Mouse (Mus musculus): ENCODE measurements at regions not wholly inside any gene's neighbourhood (a gene's known extent, or its start where the extent isn't known, plus 50 kb on each side); places are given as distances from the start of the nearest gene placed in this dataset.
"Not testable (repeated sequence)": the region's sequence is repeated elsewhere in the genome, so short reads cannot be mapped to it uniquely, and the experiment has no call there.

- H3K9ac ChIP-seq (replicated peaks) = no peak overlapping the region
- H3K4me2 ChIP-seq (replicated peaks) = no peak overlapping the region
- no peak overlapping the region for H3K27ac ChIP-seq (replicated peaks)
- peak; percentile 91 for ATAC-seq (replicated peaks)
- 13% methylated on average over 2 of the region's 2 CpGs for WGBS
- H3K4me3 ChIP-seq = no peak overlapping the region
- H3K4me1 ChIP-seq = peaks cover 11% of the 10 kb centered on the region; the same call in 1 of the 2 replicates
- H3K27me3 ChIP-seq = no peaks in the 10 kb centered on the region
- H3K9me3 ChIP-seq = no peaks in the 10 kb centered on the region
- no peaks in the 10 kb centered on the region for H3K36me3 ChIP-seq
Observed at GRCm38 (mm10) chr3:22815842-22816241, 739.4 kb downstream of the Tbl1xr1 start.

- Histone ChIP-seq H3K27me3 (no peaks in the 10 kb centered on the region), H3K9ac (replicated peaks) (no peak overlapping the region), H3K4me1 (no peaks in the 10 kb centered on the region), H3K4me2 (replicated peaks) (no peak overlapping the region), H3K27ac (replicated peaks) (no peak overlapping the region), H3K36me3 (no peaks in the 10 kb centered on the region), H3K4me3 (no peak overlapping the region), H3K9me3 (no peaks in the 10 kb centered on the region)
- WGBS = 84% methylated on average over 4 of the region's 4 CpGs
- no peak for ATAC-seq (replicated peaks)
Observed at GRCm38 (mm10) chr3:22826485-22826884, 750.0 kb downstream of the Tbl1xr1 start.

GRCm38 (mm10) chr3:22838986-22839385 is 762.5 kb downstream of the Tbl1xr1 start:
- no peak for ATAC-seq (replicated peaks)
- H3K36me3 ChIP-seq = no peaks in the 10 kb centered on the region
- no peaks in the 10 kb centered on the region for H3K27me3 ChIP-seq
- H3K27ac ChIP-seq (replicated peaks) = no peak overlapping the region
- H3K9me3 ChIP-seq = no peaks in the 10 kb centered on the region
- no peak overlapping the region for H3K4me2 ChIP-seq (replicated peaks)
- no peak overlapping the region for H3K4me3 ChIP-seq
- H3K4me1 ChIP-seq = no peaks in the 10 kb centered on the region
- 85% methylated on average over 4 of the region's 4 CpGs for WGBS
- H3K9ac ChIP-seq (replicated peaks) = no peak overlapping the region

DNA sequence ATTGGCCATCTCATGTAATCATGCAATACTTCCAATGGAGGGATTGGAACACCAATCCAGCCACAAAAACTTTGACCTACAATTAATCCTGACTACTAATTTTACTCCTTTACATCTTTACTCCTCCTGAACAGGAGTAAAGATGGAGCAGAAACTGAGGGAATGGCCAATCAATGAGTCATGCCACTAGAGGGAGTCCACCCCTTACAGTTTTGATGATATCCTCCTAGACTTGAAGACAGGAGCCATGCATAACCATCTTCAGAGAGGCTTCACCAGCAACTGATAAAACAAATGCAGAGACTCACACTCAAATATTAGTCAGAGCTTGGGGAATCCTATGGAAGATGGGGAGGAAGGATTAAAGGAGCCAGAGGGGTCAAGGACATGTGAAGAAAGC is 774.0 kb downstream of the Tbl1xr1 start:
- no peak for ATAC-seq (replicated peaks)
- H3K4me1 ChIP-seq = no peaks in the 10 kb centered on the region
- no peak overlapping the region for H3K27ac ChIP-seq (replicated peaks)
- H3K4me3 ChIP-seq = no peak overlapping the region
- no peaks in the 10 kb centered on the region for H3K27me3 ChIP-seq
- H3K9me3 ChIP-seq = no peaks in the 10 kb centered on the region
- no peak overlapping the region for H3K4me2 ChIP-seq (replicated peaks)
- H3K9ac ChIP-seq (replicated peaks) = no peak overlapping the region
- no peaks in the 10 kb centered on the region for H3K36me3 ChIP-seq

GRCm38 (mm10) chr3:22863595-22863994 is 787.1 kb downstream of the Tbl1xr1 start:
- H3K27ac ChIP-seq (replicated peaks) = no peak overlapping the region
- no peaks in the 10 kb centered on the region for H3K27me3 ChIP-seq
- 87% methylated on average over 2 of the region's 2 CpGs for WGBS
- H3K4me3 ChIP-seq = no peak overlapping the region
- H3K36me3 ChIP-seq = no peaks in the 10 kb centered on the region
- H3K9ac ChIP-seq (replicated peaks) = no peak overlapping the region
- H3K4me2 ChIP-seq (replicated peaks) = no peak overlapping the region
- ATAC-seq (replicated peaks) = no peak
- no peaks in the 10 kb centered on the region for H3K4me1 ChIP-seq
- no peaks in the 10 kb centered on the region for H3K9me3 ChIP-seq

- Histone ChIP-seq H3K9me3 (no peaks in the 10 kb centered on the region), H3K36me3 (no peaks in the 10 kb centered on the region), H3K9ac (replicated peaks) (no peak overlapping the region), H3K4me1 (no peaks in the 10 kb centered on the region), H3K27ac (replicated peaks) (no peak overlapping the region), H3K4me2 (replicated peaks) (no peak overlapping the region), H3K4me3 (no peak overlapping the region), H3K27me3 (no peaks in the 10 kb centered on the region)
- no peak for ATAC-seq (replicated peaks)
- WGBS = 88% methylated on average over 3 of the region's 3 CpGs
Observed at GRCm38 (mm10) chr3:22877883-22878282, 801.4 kb downstream of the Tbl1xr1 start.

GRCm38 (mm10) chr3:22892735-22893134 is 816.3 kb downstream of the Tbl1xr1 start:
- Histone ChIP-seq H3K4me3 (no peak overlapping the region), H3K9ac (replicated peaks) (no peak overlapping the region), H3K36me3 (no peaks in the 10 kb centered on the region), H3K27me3 (no peaks in the 10 kb centered on the region), H3K27ac (replicated peaks) (no peak overlapping the region), H3K4me2 (replicated peaks) (no peak overlapping the region), H3K4me1 (no peaks in the 10 kb centered on the region), H3K9me3 (no peaks in the 10 kb centered on the region)
- ATAC-seq (replicated peaks) = no peak
- 67% methylated on average over 1 of the region's 1 CpGs for WGBS

GRCm38 (mm10) chr3:22897651-22898050 is 821.2 kb downstream of the Tbl1xr1 start:
- no peak overlapping the region for H3K9ac ChIP-seq (replicated peaks)
- no peak for ATAC-seq (replicated peaks)
- no peak overlapping the region for H3K4me2 ChIP-seq (replicated peaks)
- H3K27ac ChIP-seq (replicated peaks) = no peak overlapping the region
- H3K4me1 ChIP-seq = no peaks in the 10 kb centered on the region
- no peaks in the 10 kb centered on the region for H3K27me3 ChIP-seq
- H3K36me3 ChIP-seq = no peaks in the 10 kb centered on the region
- WGBS = 63% methylated on average over 2 of the region's 2 CpGs
- H3K9me3 ChIP-seq = no peaks in the 10 kb centered on the region
- no peak overlapping the region for H3K4me3 ChIP-seq

GRCm38 (mm10) chr3:22900966-22901365 is 824.5 kb downstream of the Tbl1xr1 start:
- ATAC-seq (replicated peaks) = no peak
- no peaks in the 10 kb centered on the region for H3K4me1 ChIP-seq
- no peaks in the 10 kb centered on the region for H3K36me3 ChIP-seq
- no peak overlapping the region for H3K4me3 ChIP-seq
- H3K27me3 ChIP-seq = no peaks in the 10 kb centered on the region
- WGBS = 96% methylated on average over 10 of the region's 10 CpGs
- H3K9ac ChIP-seq (replicated peaks) = no peak overlapping the region
- no peak overlapping the region for H3K4me2 ChIP-seq (replicated peaks)
- H3K27ac ChIP-seq (replicated peaks) = no peak overlapping the region
- H3K9me3 ChIP-seq = no peaks in the 10 kb centered on the region

- no peak overlapping the region for H3K4me2 ChIP-seq (replicated peaks)
- H3K27me3 ChIP-seq = no peaks in the 10 kb centered on the region
- H3K36me3 ChIP-seq = no peaks in the 10 kb centered on the region
- H3K4me1 ChIP-seq = peaks cover 4% of the 10 kb centered on the region; the same call in 1 of the 2 replicates
- WGBS = 88% methylated on average over 3 of the region's 3 CpGs
- no peak overlapping the region for H3K4me3 ChIP-seq
- no peaks in the 10 kb centered on the region for H3K9me3 ChIP-seq
- no peak for ATAC-seq (replicated peaks)
- H3K9ac ChIP-seq (replicated peaks) = no peak overlapping the region
- no peak overlapping the region for H3K27ac ChIP-seq (replicated peaks)
Observed at GRCm38 (mm10) chr3:22928970-22929369, 852.5 kb downstream of the Tbl1xr1 start.

DNA sequence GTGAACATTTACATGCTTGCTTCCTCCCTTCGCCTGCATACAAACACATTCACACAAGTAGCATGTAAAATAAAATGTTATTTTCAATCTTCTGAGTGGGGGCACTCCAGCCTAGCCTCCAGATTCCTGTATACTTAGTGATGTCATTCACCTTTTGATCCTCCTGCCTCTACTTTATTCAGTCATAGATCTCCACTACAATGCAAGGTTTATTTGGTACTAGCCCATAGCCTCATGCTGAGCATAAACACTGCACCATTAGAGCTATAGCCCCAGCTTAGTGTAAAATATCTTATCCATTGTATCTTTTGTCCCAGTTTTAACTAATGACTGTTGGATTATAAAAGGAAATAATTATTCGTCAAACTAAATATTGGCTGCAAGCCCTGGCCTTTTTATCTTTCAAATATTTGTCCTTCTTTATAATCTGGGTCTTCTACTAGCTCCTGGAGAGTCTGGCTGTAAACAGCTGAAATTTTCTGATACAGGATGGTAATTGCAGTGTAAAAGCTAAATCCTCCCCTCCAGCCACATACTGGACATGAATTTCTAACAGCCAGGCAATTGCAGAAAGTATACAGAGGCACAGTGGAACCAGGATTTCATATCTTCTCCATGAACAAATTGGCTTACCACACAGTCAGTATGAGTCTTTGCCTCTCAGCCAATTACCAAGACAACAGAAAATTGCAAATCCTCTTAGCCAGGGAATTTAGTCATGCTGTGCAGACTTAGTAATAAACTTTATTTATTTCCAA is 853.5 kb downstream of the Tbl1xr1 start:
- WGBS = 59% methylated on average over 2 of the region's 2 CpGs
- H3K27me3 ChIP-seq = no peaks in the 10 kb centered on the region
- peak; percentile 53; the same call in 1 of the 2 replicates for ATAC-seq (replicated peaks)

GRCm38 (mm10) chr3:22945646-22946045 is 869.2 kb downstream of the Tbl1xr1 start:
- not testable (repeated sequence) for ATAC-seq (replicated peaks); H3K27ac ChIP-seq (replicated peaks); H3K27me3 ChIP-seq; H3K4me2 ChIP-seq (replicated peaks); H3K4me3 ChIP-seq; H3K9me3 ChIP-seq; H3K9ac ChIP-seq (replicated peaks); H3K36me3 ChIP-seq; H3K4me1 ChIP-seq
- 79% methylated on average over 4 of the region's 4 CpGs for WGBS

More for the DNA sequence above, 853.5 kb downstream of the Tbl1xr1 start:
- H3K9me3 ChIP-seq = no peaks in the 10 kb centered on the region
- no peaks in the 10 kb centered on the region for H3K36me3 ChIP-seq
- peaks cover 4% of the 10 kb centered on the region; the same call in 1 of the 2 replicates for H3K4me1 ChIP-seq
- H3K9ac ChIP-seq (replicated peaks) = no peak overlapping the region
- no peak overlapping the region for H3K4me2 ChIP-seq (replicated peaks)
- no peak overlapping the region for H3K27ac ChIP-seq (replicated peaks)
- H3K4me3 ChIP-seq = no peak overlapping the region

DNA sequence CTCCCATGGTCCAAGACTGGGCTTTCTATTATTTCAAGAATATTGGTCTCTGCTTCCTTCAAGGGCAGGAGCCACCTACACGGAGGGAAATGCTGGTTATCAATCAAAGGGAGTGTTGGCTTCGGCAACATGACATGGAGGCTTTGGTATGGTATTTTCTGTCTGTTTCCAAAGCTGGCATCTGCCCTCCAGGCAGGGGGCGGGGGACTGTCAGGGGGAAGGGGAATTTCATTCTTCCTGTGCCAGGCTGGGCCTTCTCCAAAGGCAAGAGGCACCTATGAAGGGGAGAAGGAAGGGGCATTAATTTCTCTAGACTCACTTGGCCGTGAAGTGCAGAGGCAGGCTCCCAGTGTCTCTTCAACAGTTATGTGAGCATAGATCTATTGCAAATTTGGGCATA is 870.7 kb downstream of the Tbl1xr1 start:
- WGBS = 81% methylated on average over 4 of the region's 4 CpGs
- Histone ChIP-seq H3K9ac (replicated peaks) (no peak overlapping the region), H3K4me3 (no peak overlapping the region), H3K4me2 (replicated peaks) (no peak overlapping the region), H3K36me3 (no peaks in the 10 kb centered on the region), H3K27me3 (no peaks in the 10 kb centered on the region), H3K4me1 (no peaks in the 10 kb centered on the region), H3K27ac (replicated peaks) (no peak overlapping the region), H3K9me3 (no peaks in the 10 kb centered on the region)
- ATAC-seq (replicated peaks) = no peak

Data from forebrain, embryonic 15.5 days (tissue).